Mouse (Mus musculus) spleen, embryonic (tissue): ENCODE results near the gene Gng4.

Experiments used
- CTCF ChIA-PET: fragments of 350-600 bp; sonication (Branson Sonifier 250); formaldehyde crosslinking; loops from one replicate; lab custom pipeline; 2022; lab: Charles Lee

Gng4 gene

GRCm38 (mm10) chr13:13810885-13811284, 27.0 kb downstream of the Gng4 start:
- CTCF ChIA-PET = no interaction called here

GRCm38 (mm10) chr13:13818696-13819095, 34.8 kb downstream of the Gng4 start:
- CTCF ChIA-PET = interaction anchor here (1.0 kb wide), 1 partner anchor 16 kb away, joined by 3 read pairs; no protein-coding TSS in a partner anchor

- CTCF ChIA-PET = no interaction called here
Measured at GRCm38 (mm10) chr13:13820234-13821123, 36.6 kb downstream of the Gng4 start.

- CTCF ChIA-PET = no interaction called here
Measured at GRCm38 (mm10) chr13:13824946-13825345, 41.1 kb downstream of the Gng4 start.

- CTCF ChIA-PET = no interaction called here
Measured at GRCm38 (mm10) chr13:13826533-13826932, 42.7 kb downstream of the Gng4 start.

- CTCF ChIA-PET = no interaction called here
Measured at GRCm38 (mm10) chr13:13828125-13828524, 44.3 kb downstream of the Gng4 start.

GRCm38 (mm10) chr13:13830469-13831074, 46.7 kb downstream of the Gng4 start:
- CTCF ChIA-PET = no interaction called here

GRCm38 (mm10) chr13:13835180-13835579, 51.3 kb downstream of the Gng4 start:
- CTCF ChIA-PET = interaction anchor here (0.6 to 0.7 kb wide), 2 partner anchors 17 to 319 kb away, joined by 3 read pairs; no protein-coding TSS in a partner anchor

GRCm38 (mm10) chr13:13845021-13845420, 61.2 kb downstream of the Gng4 start:
- CTCF ChIA-PET = interaction anchor here (1.2 kb wide), 1 partner anchor 49 kb away, joined by 3 read pairs; no protein-coding TSS in a partner anchor

GRCm38 (mm10) chr13:13847075-13847599, 63.3 kb downstream of the Gng4 start:
- CTCF ChIA-PET = no interaction called here

- CTCF ChIA-PET = no interaction called here
Measured at GRCm38 (mm10) chr13:13857190-13857589, 73.3 kb downstream of the Gng4 start.

- CTCF ChIA-PET = no interaction called here
Measured at GRCm38 (mm10) chr13:13862346-13862745, 78.5 kb downstream of the Gng4 start.

- CTCF ChIA-PET = no interaction called here
Measured at GRCm38 (mm10) chr13:13862941-13863340, 79.1 kb downstream of the Gng4 start.

- CTCF ChIA-PET = no interaction called here
Measured at GRCm38 (mm10) chr13:13866339-13866738, 82.5 kb downstream of the Gng4 start.

- CTCF ChIA-PET = no interaction called here
Measured at GRCm38 (mm10) chr13:13867078-13867759, 83.4 kb downstream of the Gng4 start.

- CTCF ChIA-PET = no interaction called here
Measured at GRCm38 (mm10) chr13:13867922-13868321, 84.1 kb downstream of the Gng4 start.
